Mouse (Mus musculus): ENCODE measurements around the gene Skap1.

DNA sequence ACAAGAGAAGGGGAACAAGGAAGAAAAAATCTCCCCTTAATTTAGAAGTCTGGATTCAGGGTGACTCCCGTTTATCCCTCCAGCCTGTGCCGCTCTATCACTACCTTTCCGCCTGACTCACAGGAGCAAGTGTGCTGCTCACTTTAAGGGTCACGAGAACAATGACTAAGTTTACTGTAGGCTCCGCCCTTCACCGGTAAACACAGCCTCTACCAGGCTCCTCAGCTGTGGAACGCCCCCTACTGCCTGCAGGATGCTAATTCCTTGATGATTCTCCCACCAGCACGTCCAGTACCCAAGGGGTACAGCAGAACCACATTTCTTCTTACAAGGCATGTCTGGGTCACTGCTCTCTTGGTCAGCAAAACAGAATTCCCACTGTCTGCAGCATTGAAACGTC is 158.4 kb downstream of the Skap1 start:
- TF ChIP-seq CTCF (conservative IDR thresholded peaks at IDR 0.05; ENCODE audit: insufficient read depth, insufficient read length, low read depth, low read length), result peak; percentile 65
- no peak for TF ChIP-seq POLR2A (IDR thresholded peaks at IDR 0.05; ENCODE audit: low read depth, low read length)
